Mouse (Mus musculus): Measurements from ENCODE around the gene Ing3.

Gene Ing3

DNA sequence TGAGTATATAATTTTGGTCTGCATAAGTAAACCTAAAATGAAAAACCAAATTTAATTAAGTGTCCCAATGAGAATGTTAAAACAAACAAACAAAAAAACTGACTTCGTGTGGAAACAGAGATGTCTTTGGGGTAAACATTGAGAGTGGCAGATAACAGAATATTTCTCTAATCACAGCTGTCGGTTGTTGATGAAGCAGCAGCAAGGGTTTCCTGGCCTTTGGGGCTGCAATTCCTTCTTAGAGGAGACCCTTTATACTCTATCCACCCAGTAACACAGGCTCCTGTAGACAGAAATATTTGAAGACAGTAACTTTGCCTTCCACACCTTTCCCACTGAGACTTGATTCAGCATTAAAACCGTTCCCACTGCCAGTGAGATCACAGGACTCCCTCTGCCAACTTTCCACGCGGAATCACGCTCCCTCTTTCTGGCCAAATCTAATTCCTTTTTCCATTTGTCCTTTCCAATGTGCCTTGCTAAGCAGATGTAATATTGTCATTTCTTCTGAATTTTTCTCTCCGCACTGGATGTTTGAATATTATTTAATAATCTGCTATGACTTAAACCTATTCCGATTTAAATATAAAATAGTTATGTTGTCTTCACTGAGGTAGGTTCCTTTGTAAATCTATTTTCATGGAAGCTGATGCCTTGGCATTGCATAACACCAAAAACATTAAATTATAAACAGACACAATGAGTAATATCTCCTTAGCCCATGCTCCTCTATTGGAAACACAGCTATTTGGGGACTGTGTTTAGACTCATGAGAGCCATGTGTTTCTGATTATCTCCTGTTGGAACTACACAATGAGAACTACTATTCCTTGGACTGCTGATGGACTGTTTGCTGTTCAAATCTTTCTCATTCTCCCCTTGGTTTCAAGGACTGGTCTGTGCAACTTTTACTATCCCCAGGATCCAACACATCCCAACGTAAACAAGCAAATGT, 41.1 kb downstream of the Ing3 start:
- intact Hi-C loops (cut with DNase I), result no loop called here

GRCm38 (mm10) chr6:21991151-21991550, 41.8 kb downstream of the Ing3 start:
- intact Hi-C loops (cut with DNase I), result no loop called here

DNA sequence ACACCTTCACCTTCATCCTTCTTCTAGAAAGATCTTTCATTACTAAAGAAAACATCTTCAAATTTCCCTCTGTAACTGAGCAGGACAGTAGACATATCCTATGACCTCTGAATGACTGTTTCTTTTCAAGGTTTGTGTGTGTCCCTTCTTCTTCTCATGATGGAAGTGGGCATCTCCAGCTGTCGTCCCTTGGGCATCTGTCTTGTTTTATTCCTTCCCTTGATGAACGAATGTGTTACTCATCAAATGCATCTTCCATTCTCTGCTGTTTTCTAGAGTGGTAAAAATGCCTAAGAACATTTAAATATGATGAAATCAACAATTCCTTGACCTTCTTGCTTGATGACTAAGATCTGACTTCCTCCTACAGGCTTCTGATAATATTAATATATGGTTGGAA, 43.7 kb downstream of the Ing3 start:
- intact Hi-C loops (cut with DNase I), result no loop called here

GRCm38 (mm10) chr6:21998131-21998530, 48.8 kb downstream of the Ing3 start:
- intact Hi-C loops (cut with DNase I), result no loop called here

GRCm38 (mm10) chr6:21999025-21999424, 49.7 kb downstream of the Ing3 start:
- intact Hi-C loops (cut with DNase I), result no loop called here

- intact Hi-C loops (cut with DNase I), result no loop called here
Observed at GRCm38 (mm10) chr6:22000086-22000485, 50.7 kb downstream of the Ing3 start.

GRCm38 (mm10) chr6:22000881-22001280, 51.5 kb downstream of the Ing3 start:
- intact Hi-C loops (cut with DNase I), result no loop called here

GRCm38 (mm10) chr6:22001284-22001916, 52.0 kb downstream of the Ing3 start:
- intact Hi-C loops (cut with DNase I), result no loop called here

- intact Hi-C loops (cut with DNase I), result no loop called here
Observed at GRCm38 (mm10) chr6:22002521-22003199, 53.3 kb downstream of the Ing3 start.

GRCm38 (mm10) chr6:22003200-22003587, 53.8 kb downstream of the Ing3 start:
- intact Hi-C loops (cut with DNase I), result no loop called here

DNA sequence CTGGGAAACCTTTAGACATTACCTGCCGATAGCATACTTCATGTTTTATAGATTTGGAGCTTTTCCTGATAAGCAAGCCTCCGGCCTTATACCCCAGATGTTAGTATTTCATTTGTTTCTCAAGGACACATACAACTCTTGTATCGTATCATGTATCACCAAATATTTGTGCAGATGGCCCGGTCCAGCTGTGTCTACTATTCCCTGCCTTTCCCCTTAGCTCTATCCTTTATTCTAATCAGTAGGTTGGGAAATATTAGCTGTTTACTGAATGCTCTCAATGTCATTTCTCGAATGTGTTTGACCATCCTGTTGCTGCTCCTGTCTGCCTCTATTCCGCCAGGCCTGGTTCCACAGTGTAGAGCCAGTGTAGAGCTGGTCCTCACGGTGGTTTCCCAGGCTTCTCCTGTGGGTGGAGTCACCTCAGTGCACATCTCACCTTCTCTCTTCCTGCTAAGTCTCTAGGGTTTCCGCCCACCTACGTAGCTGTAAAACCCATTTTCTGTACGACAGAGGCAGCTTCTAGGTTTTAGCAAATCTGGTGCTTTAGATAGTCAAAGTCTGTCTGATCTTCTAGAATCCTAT, 54.7 kb downstream of the Ing3 start:
- intact Hi-C loops (cut with DNase I), result no loop called here

DNA sequence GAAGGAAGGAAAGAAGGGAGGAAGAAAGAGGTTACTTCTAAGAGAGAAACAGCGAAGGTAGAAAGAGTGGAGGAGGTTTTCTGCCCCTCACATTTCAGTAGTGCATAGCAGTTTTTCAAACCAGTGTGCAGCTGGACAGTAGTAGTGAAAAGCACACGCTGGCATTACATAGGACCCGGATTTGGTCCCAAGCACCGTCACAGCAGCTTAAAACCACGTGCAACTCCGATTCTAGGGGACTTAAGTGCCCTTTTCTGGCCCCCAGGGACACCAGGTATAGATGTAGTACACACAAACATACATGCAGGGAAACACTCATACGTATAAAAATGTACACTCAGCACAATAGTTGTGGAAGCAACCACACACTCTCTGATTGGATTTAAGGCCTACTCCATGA, 59.0 kb downstream of the Ing3 start:
- intact Hi-C loops (cut with DNase I), result no loop called here

DNA sequence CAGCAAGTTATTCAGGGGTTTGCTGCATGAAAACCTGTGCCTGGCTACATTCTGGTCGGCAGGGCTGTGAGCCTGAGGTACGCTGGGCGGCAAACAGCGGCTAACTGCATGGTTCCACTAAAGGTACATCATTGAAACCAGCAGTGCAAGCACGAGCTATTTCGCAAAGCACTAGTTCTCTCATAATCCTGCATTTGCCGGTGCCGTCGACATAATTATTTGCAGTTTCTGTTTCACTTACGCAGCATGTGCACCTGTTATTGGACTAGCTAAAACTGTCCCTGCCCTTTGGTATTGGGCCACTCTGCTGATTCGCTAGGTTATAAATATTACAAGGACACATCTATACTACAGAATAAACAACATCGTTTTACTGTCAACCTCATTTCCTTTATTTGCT, 60.9 kb downstream of the Ing3 start:
- intact Hi-C loops (cut with DNase I), result no loop called here

- intact Hi-C loops (cut with DNase I), result no loop called here
Observed at GRCm38 (mm10) chr6:22010761-22011281, 61.5 kb downstream of the Ing3 start.

DNA sequence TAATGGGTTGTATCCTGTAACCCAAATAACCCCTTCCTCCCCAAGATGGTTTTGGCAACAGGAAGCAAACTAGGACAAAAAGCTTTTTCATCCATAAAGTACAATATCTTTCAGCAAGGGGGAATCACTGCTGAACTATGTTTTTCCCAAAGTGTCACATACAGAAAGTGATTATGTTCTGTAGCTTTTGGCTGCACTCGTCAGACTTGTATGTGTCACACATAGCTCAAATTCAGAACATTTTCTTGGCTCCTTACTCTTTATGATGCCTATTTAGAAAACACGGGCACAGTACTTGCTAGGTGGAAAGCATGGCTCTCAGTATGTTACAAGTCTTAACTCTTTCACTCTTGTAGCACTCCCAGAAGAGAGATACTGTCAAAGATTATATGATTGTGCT, 62.2 kb downstream of the Ing3 start:
- intact Hi-C loops (cut with DNase I), result no loop called here

- intact Hi-C loops (cut with DNase I), result no loop called here
Observed at GRCm38 (mm10) chr6:22012099-22012498, 62.7 kb downstream of the Ing3 start.

GRCm38 (mm10) chr6:22012501-22012900, 63.1 kb downstream of the Ing3 start:
- intact Hi-C loops (cut with DNase I), result no loop called here

- intact Hi-C loops (cut with DNase I), result no loop called here
Observed at GRCm38 (mm10) chr6:22013394-22013793, 64.0 kb downstream of the Ing3 start.

- intact Hi-C loops (cut with DNase I), result no loop called here
Observed at GRCm38 (mm10) chr6:22014291-22014911, 65.0 kb downstream of the Ing3 start.

DNA sequence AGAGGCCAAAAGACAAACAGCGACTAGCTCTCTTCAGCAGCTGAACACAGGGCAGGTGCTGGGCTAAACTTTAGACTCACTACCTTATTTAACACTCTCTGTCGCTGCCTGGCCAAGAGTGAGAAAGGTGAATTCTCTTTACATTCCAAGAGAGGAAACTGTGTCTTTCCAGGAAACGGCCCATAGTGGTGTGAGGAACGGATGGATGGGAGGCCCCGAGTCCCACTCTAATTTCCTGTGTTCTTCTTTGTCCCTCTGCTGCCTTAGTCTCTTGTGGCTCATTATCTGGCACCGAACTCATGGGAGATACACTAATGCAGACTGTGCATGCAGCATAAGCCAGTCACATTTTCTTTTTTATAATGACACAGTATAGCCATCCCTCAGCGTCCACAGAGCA, 68.3 kb downstream of the Ing3 start:
- intact Hi-C loops (cut with DNase I), result no loop called here
